Mouse (Mus musculus) adrenal gland, adult (tissue): Measurements from ENCODE around the gene Tmem30b.
"Not testable (repeated sequence)": the region's sequence is repeated elsewhere in the genome, so short reads cannot be mapped to it uniquely, and the experiment has no call there.

Experiments
- DNase-seq, 2 experiments: peaks; one replicate each; pipeline ENCODE4 v3.0.0; 2022 to 2023; ENCODE audit warnings: low spot score in 1 of 2; ENCODE audit not compliant: inconsistent age in 2 of 2

Tmem30b gene

DNA sequence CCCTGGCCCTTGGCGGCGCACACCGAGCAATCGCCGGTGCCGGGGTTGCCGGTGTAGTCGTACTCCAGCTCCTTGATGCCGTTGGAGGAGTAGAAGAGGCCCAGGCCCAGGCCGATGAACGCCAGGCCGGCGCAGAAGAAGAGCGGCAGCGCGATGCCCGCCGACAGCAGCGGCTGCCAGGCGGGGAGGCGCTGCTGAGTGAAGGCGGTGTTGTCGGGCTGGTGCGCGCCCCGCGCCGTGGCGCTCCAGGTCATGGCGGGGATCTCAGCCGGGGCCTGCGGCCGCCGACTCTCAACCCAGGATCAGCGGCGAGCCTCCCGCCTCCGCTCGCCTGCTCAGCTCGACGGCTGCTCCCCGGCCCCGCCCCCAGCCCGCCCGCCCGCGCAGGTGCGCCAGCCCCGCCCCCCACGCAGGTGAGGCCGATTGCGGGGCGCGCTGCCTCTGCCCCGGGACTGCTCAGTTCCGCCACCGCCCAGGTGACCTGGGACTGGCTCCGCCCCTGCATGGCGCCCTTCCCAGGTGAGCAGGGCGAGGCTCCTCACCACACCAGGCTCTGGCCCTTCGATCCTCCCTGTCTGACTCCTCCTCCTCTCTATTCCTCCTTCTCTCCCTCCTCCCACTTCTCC, at the start of gene Tmem30b:
TSS of gene Tmem30b (minus strand) at position 307 of the 626 bp plus-strand sequence.
- DNase-seq = no peak

DNA sequence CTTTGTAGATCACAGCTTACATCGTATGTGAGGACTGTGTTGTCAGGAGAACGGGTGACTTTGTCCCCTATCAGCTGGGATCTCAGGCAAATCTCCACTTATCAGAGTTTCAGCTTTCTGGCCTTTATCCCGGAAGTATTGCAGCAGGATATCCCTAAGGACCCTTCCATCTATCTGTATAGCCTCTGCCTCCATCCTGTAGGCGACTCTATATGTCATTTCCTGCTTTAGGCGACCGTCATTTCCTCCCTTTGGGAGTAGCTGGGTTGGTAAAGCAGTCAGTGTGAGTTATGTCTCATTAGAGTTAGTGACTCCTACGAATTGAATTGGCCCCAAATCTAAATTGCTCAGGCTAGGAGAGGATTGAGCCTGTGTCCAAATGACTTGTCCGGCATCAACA, 49.0 kb upstream of the Tmem30b start:
- no peak for DNase-seq

DNA sequence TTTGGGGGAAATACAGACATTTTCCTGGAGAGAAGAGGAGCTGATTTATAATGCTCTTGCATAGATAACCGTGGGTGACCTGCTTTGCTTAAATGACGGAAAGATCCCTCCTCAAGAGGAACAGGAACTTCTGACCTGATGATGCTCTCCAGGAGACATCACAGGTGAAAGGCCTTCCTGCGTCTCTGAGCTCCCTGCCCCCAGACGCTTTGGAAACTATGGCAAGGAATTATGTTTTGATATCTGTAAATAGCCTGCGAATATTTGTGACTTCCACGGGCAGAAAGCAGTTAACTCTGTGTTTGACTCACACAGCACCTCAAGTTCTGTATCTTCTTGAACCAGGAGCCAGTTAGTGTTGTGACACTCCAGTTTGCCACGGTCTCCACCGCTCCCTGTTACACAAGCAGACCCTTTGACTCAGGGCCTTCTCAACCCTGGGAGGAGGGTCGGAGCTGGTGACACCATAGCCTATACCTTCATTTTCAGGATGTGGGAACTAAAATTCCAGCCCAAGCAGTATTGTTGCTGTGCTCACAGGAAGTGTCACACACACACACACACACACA, 48.1 kb upstream of the Tmem30b start:
- no peak for DNase-seq

DNA sequence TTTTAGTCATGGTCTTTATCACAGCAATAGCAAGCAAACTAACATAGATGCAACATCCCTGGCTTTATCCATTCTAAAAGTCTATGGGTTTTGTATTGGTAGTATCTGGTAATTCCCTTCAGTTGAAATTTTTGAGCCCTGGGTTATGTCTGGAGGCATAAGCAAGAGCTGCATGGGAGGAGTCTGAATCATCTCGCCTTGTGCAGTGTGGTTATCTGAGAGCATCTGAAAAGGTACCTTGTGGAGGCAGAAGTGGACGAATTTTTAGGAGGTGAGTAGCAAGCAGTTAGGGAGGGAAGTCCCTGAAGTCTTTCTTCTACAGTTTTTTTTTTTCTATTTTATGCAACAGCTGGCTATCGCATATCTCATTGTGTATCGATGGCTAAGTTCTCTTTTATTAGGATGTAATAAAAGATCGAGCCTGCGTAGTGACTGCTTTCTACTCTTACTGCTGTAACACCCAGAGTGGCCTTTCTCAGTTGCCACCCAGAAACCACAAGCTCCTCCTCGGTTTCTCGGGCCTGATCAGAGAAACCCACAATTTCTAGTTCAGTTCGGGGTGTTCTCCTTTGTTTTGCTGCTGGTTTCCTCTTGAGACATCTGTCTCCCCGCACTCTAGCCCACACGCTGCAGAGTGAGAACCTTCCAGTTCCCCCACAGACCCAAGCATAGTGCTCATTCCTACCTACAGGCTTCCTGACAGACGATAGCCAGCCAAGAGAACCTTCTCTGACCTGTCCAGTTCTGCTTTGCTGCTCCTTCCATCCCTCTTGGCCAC, 47.0 kb upstream of the Tmem30b start:
- peak in 1 of 2 experiments; percentile 46 for DNase-seq

DNA sequence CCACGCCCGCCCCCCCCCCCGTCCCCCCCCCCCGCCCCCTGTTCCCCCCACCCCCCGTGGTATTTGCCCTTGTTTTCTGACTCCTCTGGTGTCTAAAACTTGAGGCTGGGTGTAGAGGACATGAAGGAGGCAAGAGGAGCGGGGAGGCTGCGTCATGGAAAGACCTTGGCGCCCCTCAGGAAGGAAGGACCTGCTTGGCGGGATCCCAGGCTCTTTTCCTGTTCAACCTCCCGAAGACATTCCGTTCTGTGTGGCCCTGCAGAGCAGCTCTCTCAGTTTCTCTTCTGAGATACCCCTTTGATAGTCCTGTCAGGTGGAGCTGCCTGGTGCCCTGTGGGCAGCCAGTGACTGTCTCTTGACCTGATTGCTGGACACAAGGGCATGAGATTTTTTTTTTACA, 45.4 kb upstream of the Tmem30b start:
- DNase-seq = peak; percentile 71 to 83

DNA sequence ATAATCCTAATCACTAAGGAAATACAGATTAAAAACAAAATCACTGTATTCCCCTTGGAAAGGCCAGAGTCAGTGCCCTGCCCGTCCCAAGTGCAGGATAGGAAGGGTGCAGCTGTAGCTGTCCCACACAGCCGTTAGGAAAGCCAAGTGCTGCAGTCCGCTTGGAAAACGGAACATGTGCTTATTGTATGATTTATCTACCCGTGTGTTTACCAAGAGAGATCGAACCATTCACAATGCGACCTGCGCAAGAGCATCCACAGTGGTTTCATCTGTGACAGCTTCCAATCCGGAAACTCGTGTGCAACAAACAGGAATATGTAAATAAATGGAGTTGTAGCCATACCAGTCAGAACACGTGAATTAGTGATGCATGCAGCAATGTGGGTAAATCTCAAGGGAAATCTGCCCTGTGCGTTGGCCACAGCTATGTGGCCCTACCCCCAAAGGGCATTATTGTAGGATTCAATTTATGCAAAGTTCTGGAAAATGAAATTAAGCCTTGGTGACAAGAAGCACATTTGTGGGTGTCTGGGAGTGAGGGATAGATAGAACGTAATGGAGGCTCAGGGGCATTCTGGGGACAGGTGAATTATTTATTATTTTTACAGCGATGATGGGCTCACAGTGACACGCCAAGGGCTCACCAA, 44.6 kb upstream of the Tmem30b start:
- no peak for DNase-seq

DNA sequence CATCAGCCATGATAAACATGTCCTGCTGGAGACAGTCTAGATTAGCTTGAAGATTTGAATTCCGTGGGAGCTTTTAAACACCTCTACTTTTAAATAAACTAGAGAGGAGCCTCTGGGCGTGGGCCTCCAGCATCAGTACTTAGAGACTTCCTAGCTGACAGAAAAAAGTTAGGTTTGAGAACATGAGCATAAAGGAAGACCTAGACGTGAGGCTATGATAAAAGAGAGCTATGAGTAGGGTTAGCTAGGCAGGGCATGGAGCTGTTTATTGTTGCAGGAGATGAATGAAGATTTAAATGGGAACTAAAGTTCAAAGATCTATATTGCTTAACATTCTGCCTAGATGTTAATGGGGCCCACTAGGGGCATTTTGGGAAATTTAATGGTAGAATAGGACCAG, 41.1 kb upstream of the Tmem30b start:
- no peak for DNase-seq

DNA sequence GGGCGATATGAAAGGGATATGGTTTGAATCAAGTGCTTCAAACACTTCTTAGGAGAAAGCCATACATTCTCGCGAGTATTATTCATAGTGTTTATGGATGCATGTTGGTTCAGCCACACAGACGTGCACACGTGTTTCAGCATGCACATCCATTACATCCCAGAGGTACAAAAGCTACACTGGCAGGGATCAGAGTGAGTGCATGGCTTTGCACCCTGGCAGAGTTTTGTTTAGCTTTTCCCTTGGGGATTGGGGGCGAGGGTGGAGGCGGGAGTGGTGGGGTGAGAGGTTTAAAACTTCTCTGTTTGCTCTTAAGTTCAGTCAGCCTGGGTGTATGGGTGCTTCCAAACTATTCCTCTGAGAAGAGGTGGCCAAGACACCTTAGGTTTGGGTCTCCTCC, 39.7 kb upstream of the Tmem30b start:
- peak in 1 of 2 experiments; percentile 34 for DNase-seq

DNA sequence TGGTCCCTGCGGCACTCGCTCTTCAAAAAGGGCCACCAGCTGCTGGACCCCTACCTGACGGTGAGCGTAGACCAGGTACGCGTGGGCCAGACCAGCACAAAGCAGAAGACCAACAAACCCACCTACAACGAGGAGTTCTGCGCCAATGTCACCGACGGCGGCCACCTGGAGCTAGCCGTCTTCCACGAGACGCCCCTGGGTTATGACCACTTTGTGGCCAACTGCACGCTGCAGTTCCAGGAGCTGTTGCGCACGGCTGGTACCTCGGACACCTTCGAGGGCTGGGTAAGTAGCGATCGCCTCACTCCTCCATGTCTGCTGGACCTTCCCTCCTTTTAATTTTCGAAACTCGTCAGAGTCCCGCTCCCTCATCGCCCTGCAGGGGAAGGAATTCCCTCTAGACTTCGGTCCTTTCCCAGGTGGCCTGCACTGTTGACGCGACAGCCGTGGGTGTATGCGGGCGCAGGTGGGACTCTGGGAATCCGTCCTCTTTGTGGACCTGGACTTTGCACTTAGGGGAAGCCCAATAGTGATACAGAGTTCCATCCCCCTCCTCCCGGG, 39.1 kb upstream of the Tmem30b start:
- DNase-seq = peak in 1 of 2 experiments; percentile 55

DNA sequence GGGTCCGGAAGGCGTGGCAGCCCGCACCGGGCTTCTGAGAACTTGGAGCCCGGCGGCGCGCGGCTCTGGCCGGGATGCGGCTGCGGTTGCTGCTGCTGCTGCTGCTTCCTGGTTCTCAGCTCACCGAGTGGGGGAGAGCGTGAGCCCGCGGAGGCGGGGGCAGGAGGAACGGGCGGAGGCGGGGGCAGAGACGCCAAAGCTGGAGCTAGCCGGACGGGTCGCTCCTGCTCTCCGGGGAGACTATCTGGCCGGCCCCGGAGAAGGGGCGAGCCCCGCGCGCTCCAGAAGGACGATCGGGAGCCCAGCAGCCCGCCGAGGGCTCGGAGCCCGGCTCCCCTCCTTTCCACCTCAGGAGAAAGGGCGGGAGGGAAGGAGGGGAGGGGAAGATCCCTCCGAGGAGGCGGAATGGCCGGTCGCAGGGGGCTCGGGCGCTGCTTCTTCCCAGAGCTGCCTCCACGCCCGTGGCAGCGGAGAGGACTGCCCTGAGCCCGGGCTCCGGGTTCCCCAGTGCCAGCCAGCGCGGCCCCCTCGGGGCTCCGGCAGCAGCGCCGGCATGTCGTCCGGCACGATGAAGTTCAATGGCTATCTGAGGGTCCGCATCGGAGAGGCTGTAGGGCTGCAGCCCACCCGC, 38.5 kb upstream of the Tmem30b start, which contains the start of gene Prkch:
TSS of gene Prkch (plus strand) at position 187 of the 631 bp plus-strand sequence.
- peak; percentile 82 to 91 for DNase-seq

DNA sequence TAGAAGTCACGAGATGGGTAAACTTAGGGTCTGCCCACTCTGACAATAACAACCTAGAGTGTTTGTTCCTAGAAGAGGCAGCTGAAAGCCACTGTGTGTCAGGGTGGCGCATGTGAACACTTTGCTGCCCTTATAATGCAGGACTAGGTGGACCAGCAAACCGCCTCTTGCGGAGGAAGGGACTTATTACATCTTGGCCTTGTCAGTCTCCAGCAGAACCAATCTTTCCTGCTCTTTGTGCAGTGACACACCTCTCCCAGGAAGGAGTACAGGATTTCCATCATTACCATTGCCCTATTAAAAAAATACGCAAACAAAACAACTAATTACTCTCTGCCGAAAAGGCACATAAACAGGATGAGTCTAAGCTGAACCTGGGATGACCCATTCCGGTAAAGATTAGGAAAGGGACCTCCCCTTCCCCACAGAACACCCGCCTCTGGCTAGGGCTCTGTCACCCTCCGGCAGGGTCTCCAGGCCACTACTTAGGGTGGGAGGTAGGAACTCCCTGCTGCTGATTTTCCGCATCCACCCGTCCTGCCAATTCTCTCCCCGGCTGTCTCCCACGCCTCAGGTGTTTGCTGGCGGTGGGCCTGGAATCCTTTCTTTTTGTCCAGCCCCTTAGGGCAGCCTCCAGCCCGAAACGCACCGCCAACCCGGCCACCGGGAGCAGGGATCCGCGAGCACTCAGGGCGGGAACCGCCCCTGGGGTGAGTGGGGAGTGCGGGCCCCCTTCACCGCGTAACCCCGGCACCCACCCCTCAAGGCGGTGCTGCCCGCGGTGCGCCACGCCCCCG, 37.8 kb upstream of the Tmem30b start:
- peak; percentile 24 to 71 for DNase-seq

DNA sequence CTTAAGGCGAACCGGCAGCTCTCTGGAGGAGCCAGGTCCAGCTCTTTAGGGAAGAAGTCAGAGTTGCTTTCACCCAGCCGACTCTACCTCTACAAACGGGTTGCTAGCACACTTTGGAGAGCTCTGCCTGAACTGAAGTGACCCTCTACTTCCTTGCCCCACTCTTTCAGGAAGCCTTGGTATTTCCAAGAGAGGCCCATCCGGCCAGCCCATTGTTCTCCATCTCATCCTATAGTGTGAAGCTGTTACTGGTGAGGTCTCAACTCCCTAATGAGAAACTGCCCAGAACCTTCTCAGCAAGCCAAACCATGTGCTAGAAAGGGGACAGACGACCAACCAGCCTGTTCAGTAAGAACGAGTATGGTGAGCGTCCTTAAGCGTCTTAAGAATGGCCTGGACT, 37.1 kb upstream of the Tmem30b start:
- peak in 1 of 2 experiments; percentile 37 for DNase-seq

DNA sequence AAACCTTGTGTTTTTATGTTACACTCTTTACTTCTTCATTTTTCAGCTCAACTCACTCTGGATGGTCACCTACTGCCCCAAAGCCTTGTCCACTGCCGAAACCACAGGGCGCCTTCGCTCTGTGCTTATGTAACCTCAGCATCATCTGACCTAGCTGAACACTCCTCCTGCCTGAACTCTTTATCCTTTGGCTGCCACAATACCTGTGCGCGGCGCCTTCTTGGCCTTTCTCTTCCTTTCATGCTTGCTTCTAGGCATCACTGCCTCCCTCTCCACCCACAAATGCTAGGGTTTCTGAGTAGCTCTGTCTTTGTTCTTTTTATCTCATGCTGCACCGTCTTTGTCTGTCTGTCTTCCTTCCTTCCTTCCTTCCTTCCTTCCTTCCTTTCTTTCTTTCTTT, 34.6 kb upstream of the Tmem30b start:
- no peak for DNase-seq

DNA sequence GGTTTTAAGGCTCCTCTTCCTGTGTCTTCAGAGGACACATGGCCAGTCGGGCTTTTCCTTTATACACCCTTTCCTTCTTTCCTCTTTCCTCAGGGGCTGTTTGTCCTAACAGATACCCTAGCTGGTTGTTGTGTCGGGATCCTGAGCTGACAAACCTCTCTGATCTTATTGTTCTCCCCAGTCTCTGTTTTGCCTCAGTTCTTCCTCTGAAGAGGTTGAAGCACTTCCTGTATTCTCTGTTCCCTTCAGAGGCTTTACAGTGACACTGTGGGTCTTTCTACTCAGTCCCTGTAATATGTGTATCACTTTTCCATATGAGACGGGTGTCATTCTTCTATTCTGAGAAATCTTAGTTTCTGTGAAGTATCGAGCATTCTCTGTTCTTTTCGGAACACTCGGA, 31.9 kb upstream of the Tmem30b start:
- no peak for DNase-seq

DNA sequence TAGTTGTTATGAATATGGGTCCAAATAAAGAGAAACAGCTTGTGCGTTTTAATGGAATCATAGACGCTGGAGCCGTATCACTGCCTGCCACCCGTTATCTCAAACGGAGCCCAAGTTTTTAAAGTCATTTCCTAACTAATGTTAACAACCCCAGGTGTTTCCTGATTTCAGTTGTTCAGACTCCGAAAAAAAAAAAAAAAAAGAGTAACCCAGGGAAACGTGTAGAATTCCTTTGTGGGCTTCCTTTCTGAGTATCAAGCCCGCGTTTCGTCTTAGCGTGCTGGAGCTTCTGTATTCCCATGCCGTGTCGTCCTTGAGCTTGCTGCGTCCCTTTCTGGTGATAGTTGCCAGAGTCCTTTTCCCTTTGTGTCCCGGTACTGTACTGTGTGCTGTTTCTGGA, 28.4 kb upstream of the Tmem30b start:
- no peak for DNase-seq

DNA sequence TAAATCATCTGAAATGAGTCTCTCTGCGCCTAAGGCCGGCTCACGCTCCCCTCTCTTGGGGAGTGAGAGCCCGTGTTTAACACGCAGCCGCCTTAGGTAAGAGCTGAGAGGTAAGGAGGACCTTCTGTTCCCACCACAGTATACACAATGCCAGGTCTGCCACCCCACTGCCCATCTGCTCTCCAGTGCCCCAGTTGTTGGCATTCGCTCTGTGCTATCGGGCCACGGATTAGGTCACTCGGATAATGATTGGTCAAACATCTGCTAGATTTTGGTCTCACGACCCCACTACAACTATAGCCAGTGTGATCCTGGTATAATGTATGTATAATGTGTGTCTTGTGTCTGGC, 19.4 kb upstream of the Tmem30b start:
- DNase-seq = no peak

DNA sequence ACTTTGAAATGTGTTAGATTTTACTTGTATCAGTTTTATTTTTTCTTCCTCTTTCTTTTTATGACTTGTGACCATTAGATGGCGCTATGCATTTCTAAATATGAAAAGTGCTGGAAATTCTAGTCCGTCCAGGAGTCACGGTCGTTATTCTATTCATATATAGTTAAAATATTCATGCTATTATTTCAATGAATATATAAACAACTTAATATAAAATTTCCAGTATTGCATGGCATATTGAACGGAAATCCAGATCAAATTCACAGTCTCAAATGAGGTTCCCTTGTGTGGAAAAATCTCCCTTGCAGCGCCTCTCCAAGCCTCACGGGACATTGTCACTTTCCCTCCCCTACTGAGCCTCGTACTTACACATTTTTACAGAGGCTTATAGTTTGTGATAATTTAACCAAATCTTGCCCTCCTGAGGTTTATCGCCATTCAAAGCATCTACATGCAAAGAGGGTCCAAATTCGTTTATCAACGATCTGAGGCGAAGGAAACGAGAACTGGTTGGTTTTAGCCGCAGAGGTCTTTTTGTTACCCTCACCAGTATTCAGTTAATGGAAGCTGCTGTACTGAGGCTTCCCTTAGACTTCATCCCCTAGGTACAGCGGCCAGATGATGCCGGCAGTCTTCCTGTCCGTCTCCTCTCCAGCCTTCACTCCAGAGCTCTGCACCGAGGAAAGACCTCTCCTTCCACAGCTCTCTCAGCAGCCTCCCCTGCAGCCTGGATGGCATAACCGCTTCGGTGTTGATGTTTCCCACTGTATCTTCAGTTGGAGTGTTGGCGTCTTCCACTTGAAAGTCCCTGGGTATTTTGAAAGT, 18.8 kb upstream of the Tmem30b start:
- peak in 1 of 2 experiments; percentile 63 for DNase-seq

DNA sequence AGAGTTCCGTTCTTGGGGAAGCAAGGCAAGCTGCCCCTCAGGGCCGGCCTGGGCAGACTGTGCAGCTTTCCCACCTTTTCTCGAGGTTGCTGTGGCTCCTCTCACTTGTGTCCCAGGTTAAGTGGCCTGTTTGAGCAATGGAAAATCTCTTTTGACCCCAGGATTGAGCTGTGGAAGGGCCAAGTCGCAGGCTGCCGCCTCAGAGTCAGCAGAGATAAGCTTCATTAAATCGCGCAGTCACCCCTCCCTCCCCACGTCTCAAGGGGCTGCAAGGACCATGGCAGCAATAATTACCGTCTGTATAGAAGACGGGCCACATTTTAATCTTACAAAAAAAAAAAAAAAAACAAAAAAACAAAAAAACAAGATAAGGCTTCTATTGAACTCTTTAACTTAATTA, 18.0 kb upstream of the Tmem30b start:
- DNase-seq = no peak

DNA sequence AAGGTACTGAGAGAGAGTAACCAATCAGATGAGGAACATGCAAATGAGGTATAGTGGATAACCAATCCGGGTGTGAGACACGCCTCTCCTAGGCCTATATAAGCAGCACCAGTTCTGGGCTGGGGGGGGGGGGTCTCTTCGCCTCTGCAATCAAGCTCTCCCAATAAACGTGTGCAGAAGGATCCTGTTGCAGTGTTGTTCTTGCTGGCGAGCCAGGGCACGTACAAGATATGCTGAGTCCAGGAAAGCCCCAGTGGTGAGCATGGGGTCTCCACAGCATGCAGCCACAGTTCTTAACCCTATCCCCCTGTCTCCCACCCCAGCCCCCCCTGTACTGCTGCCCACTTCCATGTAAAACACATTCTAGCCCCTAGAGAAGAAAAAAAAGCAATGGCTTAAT, 16.9 kb upstream of the Tmem30b start:
- not testable (repeated sequence) for DNase-seq
